Mouse (Mus musculus) hindbrain, embryonic 13.5 days (tissue): Measurements from ENCODE around the gene Pik3r6. TPM values are rescaled to one million over a fixed set of nuclear protein-coding genes. Genes with fewer than 3 reads are reported as not detected.
A peak's percentile ranks its signal among the peaks of the same experiment; 100 is the strongest.

Experiments used
- ATAC-seq: fragments of 200-750 bp; cut with Nextera tagmentation; 2 replicates; pipeline ENCODE4 v1.8.0; 2017; ENCODE audit warnings: moderate TSS enrichment; ENCODE audit not compliant: low FRiP score
- H3K27ac ChIP-seq: fragments of 300-500 bp; sonication (generic); 2 replicates; pipeline ENCODE4 v1.5.1; 2015; ENCODE audit warnings: inconsistent platforms, mild to moderate bottlenecking, moderate library complexity
- H3K27me3 ChIP-seq: fragments of 300-500 bp; sonication (generic); 2 replicates; pipeline ENCODE4 v1.6.1; 2015; ENCODE audit warnings: mild to moderate bottlenecking, inconsistent platforms
- H3K36me3 ChIP-seq: fragments of 300-500 bp; sonication (generic); 2 replicates; pipeline ENCODE4 v1.6.1; 2015; ENCODE audit warnings: mild to moderate bottlenecking, inconsistent platforms
- H3K4me1 ChIP-seq: fragments of 300-500 bp; sonication (generic); replicated peaks from 2 replicates; pipeline ENCODE4 v1.6.1; 2015; ENCODE audit warnings: inconsistent platforms
- H3K4me2 ChIP-seq: fragments of 300-500 bp; sonication (generic); 2 replicates; pipeline ENCODE4 v1.6.1; 2015; ENCODE audit warnings: inconsistent platforms, mild to moderate bottlenecking, moderate library complexity
- H3K4me3 ChIP-seq: fragments of 300-500 bp; sonication (generic); 2 replicates; pipeline ENCODE4 v1.5.1; 2015; ENCODE audit warnings: mild to moderate bottlenecking, inconsistent platforms
- H3K9ac ChIP-seq: fragments of 300-500 bp; sonication (generic); 2 replicates; pipeline ENCODE4 v1.6.1; 2015; ENCODE audit warnings: mild to moderate bottlenecking, inconsistent platforms
- H3K9me3 ChIP-seq: fragments of 300-500 bp; sonication (generic); 2 replicates; pipeline ENCODE4 v1.6.1; 2016; ENCODE audit warnings: inconsistent platforms
- WGBS: fragments of 180-500 bp; shearing (Covaris S2); methylation state at CpG from one replicate; pipeline ENCODE4 v1.1.7; 2015; 5-methylcytosine and 5-hydroxymethylcytosine counted together
- polyA plus RNA-seq: library from polyadenylated mRNA; unstranded; fragments of >200 nt; fragmentation: Nextera tagmentation; extraction: Ambion mirVana; gene quantifications from 2 replicates; pipeline ENCODE4 v1.2.1, GENCODE M21; 2015

Gene Pik3r6
- polyA plus RNA-seq, 1 experiment from 2014 or later: 2.7 TPM

- 89% methylated on average over 3 of the region's 3 CpGs for WGBS
- ATAC-seq: no peak
- H3K9ac ChIP-seq: no peak overlapping the region
Observed at GRCm38 (mm10) chr11:68565032-68565429, 62.2 kb downstream of the Pik3r6 start.

GRCm38 (mm10) chr11:68566447-68567059, 63.7 kb downstream of the Pik3r6 start:
- Histone ChIP-seq H3K27ac (no peak overlapping the region), H3K4me2 (peak overlapping the region; percentile 55), H3K36me3 (no peaks in the 10 kb centered on the region), H3K9ac (peak overlapping the region; percentile 65), H3K27me3 (peaks cover 14% of the 10 kb centered on the region), H3K9me3 (no peaks in the 10 kb centered on the region), H3K4me1 (0 out of 2 replicates have a peak, but pooled peaks cover 6% of the 10 kb centered on the region), H3K4me3 (peak overlapping the region; percentile 33)
- 23% methylated on average over 17 of the region's 17 CpGs for WGBS
- ATAC-seq: 0 out of 2 replicates have a peak, but pooled peaks have one; percentile 72

More at GRCm38 (mm10) chr11:68565032-68565429, 62.2 kb downstream of the Pik3r6 start:
- Histone ChIP-seq H3K9me3 (no peaks in the 10 kb centered on the region), H3K4me1 (0 out of 2 replicates have a peak, but pooled peaks cover 6% of the 10 kb centered on the region), H3K4me2 (no peak overlapping the region), H3K27me3 (peaks cover 14% of the 10 kb centered on the region), H3K27ac (no peak overlapping the region), H3K4me3 (no peak overlapping the region), H3K36me3 (no peaks in the 10 kb centered on the region)

- ATAC-seq: no peak
- H3K4me2 ChIP-seq: no peak overlapping the region
- no peak overlapping the region for H3K27ac ChIP-seq
- 90% methylated on average over 5 of the region's 5 CpGs for WGBS
- H3K4me1 ChIP-seq: 0 out of 2 replicates have a peak, but pooled peaks cover 6% of the 10 kb centered on the region
- no peak overlapping the region for H3K9ac ChIP-seq
- H3K36me3 ChIP-seq: no peaks in the 10 kb centered on the region
- no peak overlapping the region for H3K4me3 ChIP-seq
- peaks cover 6% of the 10 kb centered on the region; the same call in 1 of the 2 replicates for H3K27me3 ChIP-seq
- no peaks in the 10 kb centered on the region for H3K9me3 ChIP-seq
Observed at GRCm38 (mm10) chr11:68570861-68571260, 68.0 kb downstream of the Pik3r6 start.

- Histone ChIP-seq H3K36me3 (no peaks in the 10 kb centered on the region), H3K9ac (no peak overlapping the region), H3K27ac (no peak overlapping the region), H3K4me2 (no peak overlapping the region), H3K9me3 (no peaks in the 10 kb centered on the region), H3K27me3 (no peaks in the 10 kb centered on the region), H3K4me1 (peaks cover 16% of the 10 kb centered on the region), H3K4me3 (no peak overlapping the region)
- ATAC-seq: no peak
- 72% methylated on average over 1 of the region's 1 CpGs for WGBS
Observed at GRCm38 (mm10) chr11:68577076-68577475, 74.3 kb downstream of the Pik3r6 start.

- 24% methylated on average over 9 of the region's 9 CpGs for WGBS
Observed at GRCm38 (mm10) chr11:68579462-68579881, 76.7 kb downstream of the Pik3r6 start.

GRCm38 (mm10) chr11:68580566-68580965, 77.7 kb downstream of the Pik3r6 start:
- Histone ChIP-seq H3K9me3 (no peaks in the 10 kb centered on the region), H3K27me3 (no peaks in the 10 kb centered on the region), H3K27ac (no peak overlapping the region), H3K36me3 (no peaks in the 10 kb centered on the region), H3K9ac (no peak overlapping the region), H3K4me2 (no peak overlapping the region), H3K4me1 (peaks cover 22% of the 10 kb centered on the region), H3K4me3 (no peak overlapping the region)
- 41% methylated on average over 6 of the region's 6 CpGs for WGBS
- no peak for ATAC-seq

More at GRCm38 (mm10) chr11:68579462-68579881, 76.7 kb downstream of the Pik3r6 start:
- H3K36me3 ChIP-seq: no peaks in the 10 kb centered on the region
- no peaks in the 10 kb centered on the region for H3K27me3 ChIP-seq
- no peak overlapping the region for H3K4me2 ChIP-seq
- H3K9ac ChIP-seq: 0 out of 2 replicates have a peak overlapping the region, but pooled peaks have one; percentile 14
- no peak overlapping the region for H3K4me3 ChIP-seq
- peaks cover 22% of the 10 kb centered on the region for H3K4me1 ChIP-seq
- peak overlapping the region; percentile 59 for H3K27ac ChIP-seq
- peak; percentile 58 for ATAC-seq
- no peaks in the 10 kb centered on the region for H3K9me3 ChIP-seq

- 51% methylated on average over 13 of the region's 13 CpGs for WGBS
- ATAC-seq: 0 out of 2 replicates have a peak, but pooled peaks have one; percentile 70
- no peak overlapping the region for H3K27ac ChIP-seq
Observed at GRCm38 (mm10) chr11:68583225-68583624, 80.4 kb downstream of the Pik3r6 start.

GRCm38 (mm10) chr11:68583906-68584480, 81.2 kb downstream of the Pik3r6 start:
- peaks cover 17% of the 10 kb centered on the region for H3K4me1 ChIP-seq
- no peak for ATAC-seq
- H3K27me3 ChIP-seq: no peaks in the 10 kb centered on the region
- no peak overlapping the region for H3K4me2 ChIP-seq
- 72% methylated on average over 8 of the region's 8 CpGs for WGBS
- H3K9me3 ChIP-seq: no peaks in the 10 kb centered on the region
- H3K36me3 ChIP-seq: no peaks in the 10 kb centered on the region
- H3K4me3 ChIP-seq: no peak overlapping the region
- H3K27ac ChIP-seq: peak overlapping the region; percentile 69
- H3K9ac ChIP-seq: no peak overlapping the region

More at GRCm38 (mm10) chr11:68583225-68583624, 80.4 kb downstream of the Pik3r6 start:
- Histone ChIP-seq H3K9ac (no peak overlapping the region), H3K4me3 (no peak overlapping the region), H3K36me3 (no peaks in the 10 kb centered on the region), H3K4me1 (peaks cover 17% of the 10 kb centered on the region), H3K27me3 (no peaks in the 10 kb centered on the region), H3K4me2 (no peak overlapping the region), H3K9me3 (no peaks in the 10 kb centered on the region)

GRCm38 (mm10) chr11:68585890-68586289, 83.1 kb downstream of the Pik3r6 start:
- no peak overlapping the region for H3K4me2 ChIP-seq
- 33% methylated on average over 3 of the region's 3 CpGs for whole genome bisulfite sequencing
- H3K9ac ChIP-seq: no peak overlapping the region
- H3K4me3 ChIP-seq: no peak overlapping the region
- no peaks in the 10 kb centered on the region for H3K9me3 ChIP-seq
- H3K4me1 ChIP-seq: peaks cover 6% of the 10 kb centered on the region
- H3K27me3 ChIP-seq: no peaks in the 10 kb centered on the region
- H3K36me3 ChIP-seq: no peaks in the 10 kb centered on the region
- H3K27ac ChIP-seq: no peak overlapping the region
- no peak for ATAC-seq

- H3K27ac ChIP-seq: no peak within 1 kb of the TSS
- H3K9ac ChIP-seq: no peak within 1 kb of the TSS
- H3K9me3 ChIP-seq: no peaks in the 10 kb centered on the region
- H3K4me2 ChIP-seq: no peak within 1 kb of the TSS
- H3K4me1 ChIP-seq: peaks cover 9% of the 10 kb centered on the region
- H3K27me3 ChIP-seq: no peaks in the 10 kb centered on the region
- no peak for ATAC-seq
- no peak within 1 kb of the TSS for H3K4me3 ChIP-seq
- no peaks in the 10 kb centered on the region for H3K36me3 ChIP-seq
- WGBS: 67% methylated on average over 5 of the region's 5 CpGs
Observed at GRCm38 (mm10) chr11:68586721-68587120, 83.9 kb downstream of the Pik3r6 start, which contains the start of gene Ccdc42. Gene Ccdc42 (plus strand): TSS chr11:68587021.

GRCm38 (mm10) chr11:68589055-68589809, 86.4 kb downstream of the Pik3r6 start:
- Histone ChIP-seq H3K4me3 (no peak overlapping the region), H3K27me3 (no peaks in the 10 kb centered on the region), H3K4me1 (peaks cover 4% of the 10 kb centered on the region; the same call in 1 of the 2 replicates), H3K4me2 (no peak overlapping the region), H3K27ac (no peak overlapping the region), H3K36me3 (no peaks in the 10 kb centered on the region), H3K9me3 (no peaks in the 10 kb centered on the region), H3K9ac (no peak overlapping the region)
- no peak for ATAC-seq
- 67% methylated on average over 8 of the region's 8 CpGs for WGBS

- WGBS: 19% methylated on average over 5 of the region's 5 CpGs
- H3K9me3 ChIP-seq: no peaks in the 10 kb centered on the region
- no peak for ATAC-seq
- H3K36me3 ChIP-seq: no peaks in the 10 kb centered on the region
- H3K4me3 ChIP-seq: no peak overlapping the region
- peaks cover 3% of the 10 kb centered on the region; the same call in 1 of the 2 replicates for H3K4me1 ChIP-seq
- no peaks in the 10 kb centered on the region for H3K27me3 ChIP-seq
- H3K4me2 ChIP-seq: no peak overlapping the region
- no peak overlapping the region for H3K9ac ChIP-seq
- H3K27ac ChIP-seq: no peak overlapping the region
Observed at GRCm38 (mm10) chr11:68591708-68592107, 88.9 kb downstream of the Pik3r6 start.
